Mouse (Mus musculus): Measurements from ENCODE around the gene Bicc1. TPM values are rescaled to one million over a fixed set of nuclear protein-coding genes. Genes with fewer than 3 reads are reported as not detected.

Bicc1 gene
- total and polyA plus RNA-seq, 2 experiments from 2014 or later = 4.6 to 5.2 TPM

DNA sequence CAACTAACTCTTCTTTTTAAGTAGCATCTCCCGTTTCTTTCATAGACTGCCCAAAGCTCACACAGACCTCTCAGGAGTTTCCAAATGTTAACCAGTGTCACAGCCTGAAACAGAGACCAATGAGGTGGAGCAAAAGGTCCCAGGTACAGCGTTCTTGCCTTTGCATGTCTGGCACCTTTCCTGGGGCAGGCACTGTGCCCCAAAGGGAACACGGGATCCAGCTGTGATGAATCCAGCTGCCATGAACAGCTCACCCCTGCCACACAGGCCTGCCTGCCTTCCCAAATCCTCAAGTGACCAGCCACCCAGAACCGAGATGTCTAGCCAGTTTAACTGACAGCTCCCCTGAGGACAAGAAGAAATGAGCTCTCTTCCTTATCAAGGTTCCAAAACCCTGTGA, 36.1 kb downstream of the Bicc1 start:
- no peak overlapping the region for H3K9ac ChIP-seq
- no peaks in the 10 kb centered on the region for H3K36me3 ChIP-seq (ENCODE audit: insufficient read depth)
- H3K9me3 ChIP-seq (ENCODE audit: low read length) = no peaks in the 10 kb centered on the region
- 68% methylated on average over 4 of the region's 4 CpGs for WGBS
- no peak for DNase-seq
- H3K27me3 ChIP-seq (ENCODE audit: insufficient read depth, low read length) = no peaks in the 10 kb centered on the region
- no peak overlapping the region for H3K27ac ChIP-seq (ENCODE audit: low read depth, low read length)
- no peak for ATAC-seq
- no peak overlapping the region for H3K4me2 ChIP-seq (ENCODE audit: low read depth)
- no peak for TF ChIP-seq CTCF (IDR thresholded peaks at IDR 0.05; ENCODE audit: low read depth)
- H3K4me3 ChIP-seq (ENCODE audit: low read depth, low read length) = no peak overlapping the region
- no peaks in the 10 kb centered on the region; the same call in 1 of the 2 replicates for H3K4me1 ChIP-seq (ENCODE audit: insufficient read depth)

DNA sequence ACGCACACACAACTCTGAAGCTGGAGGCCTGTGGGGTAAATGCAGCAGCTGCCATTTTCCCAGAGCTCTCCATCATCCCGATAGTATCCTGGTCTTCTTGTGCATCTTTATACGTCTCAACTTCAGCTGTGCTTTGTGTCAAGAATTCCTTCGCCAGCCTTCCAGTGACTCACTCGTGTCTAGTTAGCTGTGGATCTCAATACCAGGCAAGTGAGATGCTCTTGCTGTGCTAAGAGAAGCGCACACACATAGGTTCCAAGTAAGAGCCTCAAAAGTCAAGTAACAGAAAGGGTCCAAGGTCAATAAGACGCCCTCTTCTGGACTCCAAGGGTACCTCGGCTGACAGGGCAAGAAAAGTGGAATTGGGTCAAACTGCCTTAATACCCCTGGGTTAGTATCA, 37.0 kb downstream of the Bicc1 start:
- DNase-seq (no peak), ATAC-seq (no peak)
- no peak overlapping the region for H3K4me2 ChIP-seq (ENCODE audit: low read depth)
- H3K4me3 ChIP-seq (ENCODE audit: low read depth, low read length) = no peak overlapping the region
- no peaks in the 10 kb centered on the region for H3K27me3 ChIP-seq (ENCODE audit: insufficient read depth, low read length)
- H3K36me3 ChIP-seq (ENCODE audit: insufficient read depth) = no peaks in the 10 kb centered on the region
- no peak overlapping the region for H3K9ac ChIP-seq
- no peak for TF ChIP-seq CTCF (IDR thresholded peaks at IDR 0.05; ENCODE audit: low read depth)
- 84% methylated on average over 8 of the region's 8 CpGs for WGBS
- H3K9me3 ChIP-seq (ENCODE audit: low read length) = no peaks in the 10 kb centered on the region
- no peaks in the 10 kb centered on the region; the same call in 1 of the 2 replicates for H3K4me1 ChIP-seq (ENCODE audit: insufficient read depth)
- no peak overlapping the region for H3K27ac ChIP-seq (ENCODE audit: low read depth, low read length)

DNA sequence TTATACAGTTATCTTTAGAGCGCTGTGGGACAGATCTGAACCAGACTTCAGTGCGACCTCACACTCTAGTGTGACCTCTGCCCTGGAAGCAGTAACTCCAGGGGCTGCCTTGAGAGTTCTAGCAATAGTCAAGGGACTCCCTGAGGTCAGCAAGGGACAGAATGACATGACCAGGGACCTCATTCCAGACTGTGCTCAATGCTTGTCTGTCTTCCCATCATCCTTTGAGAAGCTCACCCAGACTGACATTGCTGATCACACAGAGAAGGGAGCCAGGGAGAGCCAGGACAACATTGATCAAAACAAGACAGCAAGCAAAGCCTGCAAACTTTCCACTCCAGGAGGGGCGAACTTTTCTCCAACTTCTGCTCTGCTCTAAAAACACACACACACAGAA, 38.7 kb downstream of the Bicc1 start:
- no peak overlapping the region for H3K4me3 ChIP-seq (ENCODE audit: low read depth, low read length)
- no peak overlapping the region for H3K4me2 ChIP-seq (ENCODE audit: low read depth)
- WGBS = 91% methylated on average over 3 of the region's 3 CpGs

DNA sequence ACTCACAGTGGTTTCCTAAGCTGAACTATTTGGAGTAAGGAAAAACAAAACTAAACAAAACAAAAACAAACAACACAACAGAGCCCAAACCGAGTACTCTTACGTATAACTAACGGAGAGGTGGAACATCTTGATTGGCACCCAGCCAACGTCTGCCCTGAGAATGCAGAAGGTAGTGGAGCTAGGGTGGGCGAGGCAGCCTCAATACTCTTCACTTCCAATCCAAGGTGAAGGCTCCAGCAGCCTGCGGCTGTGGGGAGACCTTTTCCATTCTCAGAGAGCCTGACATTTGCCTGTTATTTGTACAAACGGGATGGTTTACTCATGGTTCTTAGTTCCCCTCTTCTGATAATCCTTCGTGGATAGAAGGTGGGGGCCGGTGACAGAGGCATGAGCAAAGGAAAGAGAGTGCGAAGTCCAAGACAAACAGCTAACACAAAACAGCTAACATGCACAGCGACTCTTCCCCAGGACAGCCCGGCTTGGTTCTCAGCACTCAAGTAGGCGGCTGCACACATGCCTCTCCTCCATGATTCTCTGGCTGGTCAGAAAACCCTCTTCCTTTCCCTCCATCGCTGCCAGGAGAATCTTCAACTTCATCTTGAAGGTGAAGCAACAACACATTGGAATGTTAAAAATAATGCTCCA, 39.3 kb downstream of the Bicc1 start:
- Histone ChIP-seq H3K9me3 (ENCODE audit: low read length) (no peaks in the 10 kb centered on the region), H3K36me3 (ENCODE audit: insufficient read depth) (no peaks in the 10 kb centered on the region), H3K9ac (no peak overlapping the region), H3K27me3 (ENCODE audit: insufficient read depth, low read length) (no peaks in the 10 kb centered on the region), H3K4me2 (ENCODE audit: low read depth) (no peak overlapping the region), H3K4me1 (ENCODE audit: insufficient read depth) (no peaks in the 10 kb centered on the region; the same call in 1 of the 2 replicates), H3K27ac (ENCODE audit: low read depth, low read length) (no peak overlapping the region), H3K4me3 (ENCODE audit: low read depth, low read length) (no peak overlapping the region)
- ATAC-seq (no peak), DNase-seq (no peak)
- no peak for TF ChIP-seq CTCF (IDR thresholded peaks at IDR 0.05; ENCODE audit: low read depth)
- WGBS = 85% methylated on average over 14 of the region's 14 CpGs

More for the DNA sequence above, 38.7 kb downstream of the Bicc1 start:
- DNase-seq (no peak), ATAC-seq (no peak)
- Histone ChIP-seq H3K4me1 (ENCODE audit: insufficient read depth) (no peaks in the 10 kb centered on the region; the same call in 1 of the 2 replicates), H3K27ac (ENCODE audit: low read depth, low read length) (no peak overlapping the region), H3K9me3 (ENCODE audit: low read length) (no peaks in the 10 kb centered on the region), H3K36me3 (ENCODE audit: insufficient read depth) (no peaks in the 10 kb centered on the region), H3K9ac (no peak overlapping the region), H3K27me3 (ENCODE audit: insufficient read depth, low read length) (no peaks in the 10 kb centered on the region)
- TF ChIP-seq CTCF (IDR thresholded peaks at IDR 0.05; ENCODE audit: low read depth) = no peak

DNA sequence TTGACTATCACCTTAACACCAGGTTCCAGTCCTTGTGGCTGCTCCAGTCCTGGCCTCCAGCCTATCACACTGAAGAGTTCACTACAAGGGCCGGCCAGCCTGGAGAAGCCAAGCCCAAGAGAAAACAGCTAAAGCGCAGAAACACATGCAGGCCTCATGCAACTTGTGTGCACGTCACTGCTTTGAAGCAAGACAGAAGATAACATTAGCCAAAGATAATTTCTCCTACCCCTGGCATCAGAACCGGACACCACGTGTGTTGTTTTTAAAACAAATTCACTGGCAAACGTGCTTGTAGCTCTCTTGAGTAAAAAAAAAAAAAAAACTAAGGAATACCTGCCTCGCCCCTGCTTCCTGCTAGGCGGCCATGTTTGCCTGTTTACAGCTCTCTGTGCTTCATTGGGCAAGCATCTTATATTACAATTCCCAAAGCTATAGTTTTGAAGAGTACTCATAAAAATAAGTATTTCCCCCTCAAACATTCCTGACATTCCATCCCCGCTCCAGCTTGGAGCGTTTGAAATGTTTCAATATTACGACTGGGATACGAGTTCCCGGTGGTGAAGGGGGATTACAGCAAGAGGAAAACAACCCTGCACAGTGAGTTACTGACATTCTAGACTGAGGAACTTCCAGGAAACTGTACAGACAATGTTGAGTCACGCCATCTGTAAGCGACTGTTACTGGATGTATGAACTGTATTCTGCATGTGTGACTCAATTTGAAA, 40.2 kb downstream of the Bicc1 start:
- H3K9me3 ChIP-seq (ENCODE audit: low read length) = no peaks in the 10 kb centered on the region
- WGBS = 69% methylated on average over 15 of the region's 15 CpGs
- no peaks in the 10 kb centered on the region for H3K27me3 ChIP-seq (ENCODE audit: insufficient read depth, low read length)
- H3K27ac ChIP-seq (ENCODE audit: low read depth, low read length) = no peak overlapping the region
- ATAC-seq (peak; percentile 27; the same call in 1 of the 2 replicates), DNase-seq (peak; percentile 21)
- H3K4me1 ChIP-seq (ENCODE audit: insufficient read depth) = no peaks in the 10 kb centered on the region; the same call in 1 of the 2 replicates
- H3K36me3 ChIP-seq (ENCODE audit: insufficient read depth) = no peaks in the 10 kb centered on the region
- no peak for TF ChIP-seq CTCF (IDR thresholded peaks at IDR 0.05; ENCODE audit: low read depth)
- no peak overlapping the region for H3K4me3 ChIP-seq (ENCODE audit: low read depth, low read length)
- no peak overlapping the region for H3K9ac ChIP-seq
- no peak overlapping the region for H3K4me2 ChIP-seq (ENCODE audit: low read depth)

DNA sequence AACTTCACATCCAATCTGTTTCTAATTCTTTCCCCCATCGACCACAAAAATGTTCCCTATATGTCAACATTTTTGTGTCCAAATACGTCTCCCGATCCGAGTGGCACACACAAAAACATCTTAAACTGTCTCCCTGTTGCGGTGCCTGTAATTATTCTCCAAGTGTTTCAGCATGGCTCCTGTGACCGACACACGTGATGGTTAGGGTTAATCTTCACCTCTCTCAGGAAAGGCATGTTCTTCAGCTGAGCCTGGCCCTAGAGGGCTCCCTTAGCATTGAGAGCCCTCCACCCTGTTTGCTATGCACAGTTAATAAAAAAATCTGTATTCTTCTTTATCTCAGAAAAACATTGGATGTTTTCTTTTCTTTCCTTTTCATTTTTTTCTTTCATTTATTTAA, 41.7 kb downstream of the Bicc1 start:
- no peak overlapping the region for H3K4me2 ChIP-seq (ENCODE audit: low read depth)
- no peak overlapping the region for H3K4me3 ChIP-seq (ENCODE audit: low read depth, low read length)
- WGBS = 82% methylated on average over 7 of the region's 7 CpGs
- no peak overlapping the region for H3K27ac ChIP-seq (ENCODE audit: low read depth, low read length)
- no peaks in the 10 kb centered on the region for H3K36me3 ChIP-seq (ENCODE audit: insufficient read depth)
- DNase-seq = no peak
- H3K27me3 ChIP-seq (ENCODE audit: insufficient read depth, low read length) = no peaks in the 10 kb centered on the region
- H3K9ac ChIP-seq = no peak overlapping the region
- no peaks in the 10 kb centered on the region; the same call in 1 of the 2 replicates for H3K4me1 ChIP-seq (ENCODE audit: insufficient read depth)
- no peak for TF ChIP-seq CTCF (IDR thresholded peaks at IDR 0.05; ENCODE audit: low read depth)
- H3K9me3 ChIP-seq (ENCODE audit: low read length) = no peaks in the 10 kb centered on the region
- ATAC-seq = no peak

DNA sequence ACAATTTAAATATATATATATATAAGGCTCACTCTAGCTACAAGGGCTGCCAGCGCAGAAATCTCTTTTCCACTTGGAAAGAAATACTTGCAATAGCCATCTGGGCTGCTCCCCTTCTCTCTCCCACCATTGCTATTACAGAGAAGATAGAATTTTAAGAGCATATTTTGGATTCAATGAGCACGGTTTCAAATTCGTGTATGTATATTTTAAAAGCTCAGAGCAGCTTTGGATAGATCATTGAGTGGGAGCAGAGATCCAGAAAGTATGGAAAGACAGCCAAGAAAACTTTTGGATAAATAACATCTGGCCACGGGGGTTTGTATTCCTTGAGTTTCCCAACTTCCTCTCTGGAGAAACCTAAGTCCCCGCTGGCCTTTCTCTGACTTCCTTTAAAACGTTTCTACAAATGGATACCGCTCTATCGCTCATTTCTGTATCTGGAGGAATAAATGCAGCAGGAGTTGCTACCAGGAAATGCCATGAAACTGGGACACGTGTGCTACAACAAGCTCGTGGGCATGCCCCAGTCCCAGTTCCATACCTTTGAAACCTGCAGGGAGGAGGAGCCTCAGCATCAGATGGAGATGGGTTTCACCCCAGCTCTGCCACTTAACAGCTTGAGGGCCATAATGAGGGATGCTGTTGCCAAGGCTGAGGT, 45.1 kb downstream of the Bicc1 start:
- Histone ChIP-seq H3K4me2 (ENCODE audit: low read depth) (no peak overlapping the region), H3K36me3 (ENCODE audit: insufficient read depth) (no peaks in the 10 kb centered on the region), H3K27me3 (ENCODE audit: insufficient read depth, low read length) (no peaks in the 10 kb centered on the region), H3K4me1 (ENCODE audit: insufficient read depth) (no peaks in the 10 kb centered on the region), H3K27ac (ENCODE audit: low read depth, low read length) (no peak overlapping the region), H3K9me3 (ENCODE audit: low read length) (no peaks in the 10 kb centered on the region), H3K4me3 (ENCODE audit: low read depth, low read length) (no peak overlapping the region), H3K9ac (no peak overlapping the region)
- TF ChIP-seq CTCF (IDR thresholded peaks at IDR 0.05; ENCODE audit: low read depth) = no peak
- DNase-seq (peak; percentile 57), ATAC-seq (peak; percentile 80)
- 70% methylated on average over 10 of the region's 10 CpGs for WGBS
